Mouse (Mus musculus): ENCODE measurements around the gene Mrps21. TPM values are rescaled to one million over a fixed set of nuclear protein-coding genes. Genes with fewer than 3 reads are reported as not detected.

Gene Mrps21
- 100 to 1,000 TPM; 114 to 118 TPM for total RNA-seq (2023)

GRCm38 (mm10) chr3:95871392-95871867 lies at the start of gene Mrps21:
Gene Mrps21 (minus strand): TSS chr3:95871519.

DNA sequence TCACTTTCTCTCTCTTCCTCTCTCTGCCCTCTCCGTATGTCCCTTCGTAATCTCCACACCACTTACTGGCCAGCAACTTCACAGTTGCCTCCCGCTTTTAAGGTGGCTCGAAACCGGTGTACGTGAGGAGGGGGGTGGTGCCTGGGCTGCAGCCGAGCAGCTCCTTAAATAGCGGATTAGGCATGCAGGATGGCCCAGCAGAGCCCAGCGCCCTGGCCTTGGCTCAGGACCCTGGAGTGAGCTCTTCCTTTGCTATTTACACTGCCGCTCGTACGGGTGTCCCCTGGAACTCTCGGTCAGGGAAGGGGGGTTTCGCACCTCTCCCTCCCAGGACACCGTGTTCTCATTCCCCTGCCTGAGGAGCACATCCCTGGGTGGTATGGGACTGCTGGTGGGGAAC lies 33.2 kb upstream of the Mrps21 start, which contains the start of gene Car14:
TSS of gene Car14 (minus strand) at position 124 of the 400 bp plus-strand sequence.

GRCm38 (mm10) chr3:95893606-95894316 lies 22.4 kb upstream of the Mrps21 start, which contains the start of gene Aph1a:
Gene Aph1a (plus strand): TSS chr3:95893969.

DNA sequence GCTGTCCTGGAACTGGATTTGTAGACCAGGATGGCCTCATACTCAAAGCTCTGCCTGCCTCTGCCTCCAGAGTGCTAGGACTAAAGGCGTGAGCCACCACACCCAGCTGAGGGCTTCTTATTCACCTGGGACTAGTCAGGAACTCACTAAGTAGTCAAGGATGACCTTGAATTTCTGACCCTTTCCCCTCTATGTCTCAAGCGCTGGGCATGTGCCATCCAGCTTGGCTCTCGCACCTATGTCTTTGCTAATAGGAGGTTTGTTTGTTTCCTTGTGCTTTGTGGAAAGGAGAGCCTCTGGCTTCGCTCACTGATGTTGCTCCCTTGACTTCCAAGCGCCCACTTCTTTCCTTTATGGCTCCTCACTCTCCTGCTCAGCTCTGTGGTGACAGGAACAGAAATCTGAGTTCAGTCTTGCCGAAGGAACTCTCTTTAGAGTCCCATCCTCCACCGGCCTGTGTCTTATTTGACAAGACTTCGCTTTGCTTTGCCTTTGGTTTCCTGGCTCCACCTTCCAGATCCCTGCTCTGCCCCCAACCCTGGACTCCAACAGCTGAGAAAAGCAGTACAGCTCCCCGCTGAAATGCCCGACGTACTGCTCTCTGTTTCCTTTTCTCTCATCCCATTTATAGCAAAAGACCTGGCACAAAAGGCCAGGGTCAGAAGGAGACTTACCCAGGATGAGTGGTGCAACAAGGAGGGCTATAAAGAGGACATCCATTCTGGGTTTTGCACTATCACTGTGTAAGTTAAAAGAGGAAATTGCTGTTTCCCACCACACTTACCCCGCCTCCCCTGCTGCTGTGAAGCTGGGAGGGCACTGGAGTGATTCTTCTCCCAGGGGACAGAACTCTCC lies 20.1 kb upstream of the Mrps21 start, which contains the start of gene BC028528:
TSS of gene BC028528 (minus strand) at position 795 of the 855 bp plus-strand sequence.

DNA sequence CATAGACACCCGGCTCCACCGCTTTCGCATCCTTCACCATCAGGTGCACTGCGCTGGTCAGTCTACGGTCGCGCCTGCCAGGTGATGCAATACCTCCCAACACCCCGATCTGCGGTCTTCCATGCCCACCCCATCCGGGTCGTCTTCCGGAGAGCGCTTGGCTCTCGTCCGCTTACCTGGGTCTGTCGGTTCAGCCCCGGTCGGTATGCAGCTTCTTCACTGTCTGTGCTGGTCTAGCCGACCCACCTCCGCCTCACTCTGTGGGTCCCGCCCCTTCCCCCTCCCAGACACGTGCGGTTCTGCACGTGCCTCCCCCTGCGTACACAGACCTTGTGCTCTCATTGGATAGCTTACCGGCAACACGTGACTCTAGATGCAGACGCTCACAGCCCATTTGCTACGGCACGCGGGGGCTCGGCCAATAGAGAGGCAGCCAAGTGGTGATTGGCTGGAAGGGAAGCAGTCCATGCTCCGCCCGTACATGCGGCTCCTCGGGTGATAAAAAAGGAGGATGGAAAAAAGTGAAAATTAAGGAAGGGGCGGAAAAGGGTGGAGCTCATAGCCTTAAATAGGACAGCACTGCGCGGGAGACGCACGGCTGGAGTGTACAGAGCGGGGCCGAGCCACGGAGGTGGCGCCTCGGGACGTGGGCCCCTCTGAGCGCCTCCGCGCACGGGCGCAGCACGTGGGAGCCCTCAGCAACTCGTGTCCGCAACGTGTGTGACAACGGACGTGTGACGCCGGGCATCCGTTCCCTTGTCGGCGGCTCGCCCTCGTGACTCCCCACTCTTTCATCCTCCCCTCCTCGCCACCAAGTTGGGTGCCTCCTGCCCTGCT lies 10.9 kb upstream of the Mrps21 start, which contains the start of gene Ciart:
TSS of gene Ciart (minus strand) at position 273 of the 837 bp plus-strand sequence.

DNA sequence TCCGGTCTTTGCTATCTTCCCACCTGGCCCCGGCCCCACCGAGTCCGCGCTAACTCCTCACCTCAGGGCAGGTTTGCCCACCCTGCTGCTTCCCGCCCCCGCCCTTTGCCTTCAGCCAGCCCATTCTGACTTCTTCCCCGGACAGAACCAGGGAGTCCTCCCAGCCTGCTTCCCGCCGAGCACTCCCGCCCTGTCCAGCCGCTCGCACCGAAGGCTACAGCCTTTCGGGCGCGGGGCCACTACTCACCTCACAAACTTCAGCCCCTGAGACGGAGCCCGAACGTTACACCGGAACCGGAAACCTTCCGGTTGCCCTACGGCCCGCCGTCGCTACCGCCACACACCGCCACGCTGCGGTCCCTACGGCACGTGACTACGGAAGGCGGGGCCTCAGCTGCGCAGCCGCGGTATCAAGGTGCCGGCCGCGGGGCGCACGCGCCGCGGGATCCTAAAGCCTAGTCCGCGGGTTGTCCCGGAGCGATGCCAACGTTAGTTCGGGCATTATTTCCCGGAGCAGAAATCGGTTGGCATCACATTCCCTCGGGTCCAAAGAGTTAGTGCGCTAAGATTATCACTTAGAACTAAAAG lies 15.7 kb downstream of the Mrps21 start, which contains the start of gene Prpf3:
TSS of gene Prpf3 (minus strand) at position 384 of the 588 bp plus-strand sequence.

GRCm38 (mm10) chr3:95818571-95819288 lies 52.6 kb downstream of the Mrps21 start, which contains the start of gene Rprd2:
Gene Rprd2 (minus strand): TSS chr3:95818863.

Other genes starting within 250 kb of the Mrps21 start
- 100 to 1,000 TPM; 115 to 129 TPM for gene Ensa, start 246.5 kb downstream of the Mrps21 start, total RNA-seq (2023)
- 100 to 1,000 TPM; 424 to 425 TPM for gene Mcl1, start 212.7 kb downstream of the Mrps21 start, total RNA-seq (2023)
- gene Adamtsl4, start 183.6 kb downstream of the Mrps21 start, total RNA-seq (2023): 10 to 100 TPM; 18.2 to 21.8 TPM
- 10 to 100 TPM in 1 of 2 experiments, 1 to 10 TPM in 1; 8.8 to 11.4 TPM for gene Ecm1, start 131.9 kb downstream of the Mrps21 start, total RNA-seq (2023)
- 100 to 1,000 TPM in 1 of 2 experiments, 10 to 100 TPM in 1; 88.2 to 108 TPM for gene Tars2, start 111.3 kb downstream of the Mrps21 start, total RNA-seq (2023)
- gene Rprd2, start 52.7 kb downstream of the Mrps21 start, total RNA-seq (2023): 100 to 1,000 TPM; 110 to 111 TPM
- gene Prpf3, start 15.6 kb downstream of the Mrps21 start, total RNA-seq (2023): 10 to 100 TPM; 92.7 to 93.4 TPM
- gene Ciart, start 10.7 kb upstream of the Mrps21 start, total RNA-seq (2023): 100 to 1,000 TPM; 140 to 198 TPM
- 10 to 100 TPM; 65.9 to 70.6 TPM for gene BC028528, start 20.5 kb upstream of the Mrps21 start, total RNA-seq (2023)
- gene Aph1a, start 22.4 kb upstream of the Mrps21 start, total RNA-seq (2023): 10 to 100 TPM; 57.0 to 60.6 TPM
- gene Car14, start 33.2 kb upstream of the Mrps21 start, total RNA-seq (2023): not detected
- 100 to 1,000 TPM; 106 to 122 TPM for gene Anp32e, start 57.7 kb upstream of the Mrps21 start, total RNA-seq (2023)
- 100 to 1,000 TPM; 232 to 254 TPM for gene Plekho1, start 124.5 kb upstream of the Mrps21 start, total RNA-seq (2023)
- 10 to 100 TPM; 22.5 to 26.8 TPM for gene Vps45, start 186.9 kb upstream of the Mrps21 start, total RNA-seq (2023)
- gene Otud7b, start 233.0 kb upstream of the Mrps21 start, total RNA-seq (2023): 10 to 100 TPM; 61.6 to 63.2 TPM

Data from B cell, adult 67 days (primary cell).